Mouse (Mus musculus) liver, embryonic 11.5 days (tissue): ENCODE data around the gene Syde2. TPM values are rescaled to one million over a fixed set of nuclear protein-coding genes. Genes with fewer than 3 reads are reported as not detected.

Experiments used
- ATAC-seq: fragments of 200-750 bp; cut with Nextera tagmentation; replicated peaks from 2 replicates; pipeline ENCODE4 v1.8.0; 2017; ENCODE audit warnings: moderate number of reproducible peaks, mild to moderate bottlenecking, moderate TSS enrichment, moderate library complexity; ENCODE audit not compliant: low FRiP score
- DNase-seq: peaks from one replicate; pipeline ENCODE4 v3.0.0-alpha.2; 2017; ENCODE audit warnings: low spot score
- H3K27ac ChIP-seq: fragments of 300-500 bp; sonication (generic); 2 replicates; pipeline ENCODE4 v1.5.1; 2014; ENCODE audit warnings: mild to moderate bottlenecking, low read depth, low read length, control low read depth
- H3K27me3 ChIP-seq: fragments of 300-500 bp; sonication (generic); replicated peaks from 2 replicates; pipeline ENCODE4 v1.6.1; 2014; ENCODE audit warnings: low read length, mixed read lengths; ENCODE audit not compliant: control insufficient read depth, insufficient read depth
- H3K36me3 ChIP-seq: fragments of 300-500 bp; sonication (generic); 2 replicates; pipeline ENCODE4 v1.6.1; 2014; ENCODE audit warnings: mild to moderate bottlenecking, low read length, moderate library complexity, mixed read lengths; ENCODE audit not compliant: control insufficient read depth, insufficient read depth
- H3K4me1 ChIP-seq: fragments of 300-500 bp; sonication (generic); replicated peaks from 2 replicates; pipeline ENCODE4 v1.6.1; 2014; ENCODE audit warnings: low read length, mixed read lengths; ENCODE audit not compliant: control insufficient read depth, insufficient read depth
- H3K4me2 ChIP-seq: fragments of 300-500 bp; sonication (generic); 2 replicates; pipeline ENCODE4 v1.6.1; 2014; ENCODE audit warnings: mild to moderate bottlenecking, control low read depth, moderate library complexity
- H3K4me3 ChIP-seq: fragments of 300-500 bp; sonication (generic); 2 replicates; pipeline ENCODE4 v1.5.1; 2014; ENCODE audit warnings: low read depth, low read length, control low read depth
- H3K9ac ChIP-seq: fragments of 300-500 bp; sonication (generic); 2 replicates; pipeline ENCODE4 v1.6.1; 2014; ENCODE audit warnings: low read depth, low read length, control low read depth
- H3K9me3 ChIP-seq: fragments of 300-500 bp; sonication (generic); 2 replicates; pipeline ENCODE4 v1.6.1; 2016; ENCODE audit warnings: low read length, inconsistent platforms, mixed read lengths; ENCODE audit not compliant: control insufficient read depth
- WGBS: fragments of 180-500 bp; shearing (Covaris S2); extraction: QIAGEN DNeasy Blood & Tissue Kit; methylation state at CpG from one replicate; pipeline ENCODE4 v1.1.7; 2014; 5-methylcytosine and 5-hydroxymethylcytosine counted together
- polyA plus RNA-seq: library from polyadenylated mRNA; unstranded; fragments of >200 nt; fragmentation: Nextera tagmentation; extraction: Ambion mirVana; gene quantifications from 2 replicates; pipeline ENCODE4 v1.2.1, GENCODE M21; 2014

The Syde2 gene
- polyA plus RNA-seq, 1 experiment from 2014 or later, result 1.7 TPM

- Histone ChIP-seq H3K9me3 (no peaks in the 10 kb centered on the region), H3K4me3 (no peak overlapping the region), H3K36me3 (no peaks in the 10 kb centered on the region), H3K4me1 (0 out of 2 replicates have a peak, but pooled peaks cover 4% of the 10 kb centered on the region), H3K27ac (0 out of 2 replicates have a peak overlapping the region, but pooled peaks have one; percentile 6), H3K9ac (no peak overlapping the region), H3K4me2 (no peak overlapping the region), H3K27me3 (no peaks in the 10 kb centered on the region)
- ATAC-seq (no peak), DNase-seq (no peak)
- 90% methylated on average over 2 of the region's 2 CpGs for WGBS
Measured at GRCm38 (mm10) chr3:146028406-146028805, 40.7 kb downstream of the Syde2 start.

DNA sequence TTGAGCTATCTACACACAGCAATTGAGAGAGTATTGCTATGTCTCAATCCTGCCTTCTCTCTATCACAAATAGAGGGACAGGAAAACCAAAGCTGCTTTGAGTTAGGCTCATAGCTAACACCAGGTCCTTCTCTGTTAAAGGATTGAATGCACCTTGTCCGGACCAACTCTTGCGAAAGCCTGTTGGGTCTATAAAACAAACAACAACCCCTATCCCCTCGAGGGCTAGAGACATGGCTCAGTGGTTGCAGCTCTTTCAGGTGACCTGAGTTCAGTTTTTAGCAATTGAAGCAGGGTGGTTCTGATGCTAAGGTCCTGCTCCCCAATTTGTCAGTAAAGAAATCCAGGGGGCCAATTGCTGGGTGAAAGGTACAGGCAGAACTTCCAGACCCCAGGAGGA is 41.6 kb downstream of the Syde2 start:
- no peaks in the 10 kb centered on the region for H3K9me3 ChIP-seq
- no peak overlapping the region for H3K9ac ChIP-seq
- ATAC-seq (no peak), DNase-seq (no peak)
- 69% methylated on average over 3 of the region's 3 CpGs for WGBS
- H3K4me1 ChIP-seq, result 0 out of 2 replicates have a peak, but pooled peaks cover 4% of the 10 kb centered on the region
- no peak overlapping the region for H3K4me2 ChIP-seq
- no peak overlapping the region; the same call in 1 of the 2 replicates for H3K27ac ChIP-seq
- no peaks in the 10 kb centered on the region for H3K36me3 ChIP-seq
- H3K27me3 ChIP-seq, result no peaks in the 10 kb centered on the region
- H3K4me3 ChIP-seq, result no peak overlapping the region

DNA sequence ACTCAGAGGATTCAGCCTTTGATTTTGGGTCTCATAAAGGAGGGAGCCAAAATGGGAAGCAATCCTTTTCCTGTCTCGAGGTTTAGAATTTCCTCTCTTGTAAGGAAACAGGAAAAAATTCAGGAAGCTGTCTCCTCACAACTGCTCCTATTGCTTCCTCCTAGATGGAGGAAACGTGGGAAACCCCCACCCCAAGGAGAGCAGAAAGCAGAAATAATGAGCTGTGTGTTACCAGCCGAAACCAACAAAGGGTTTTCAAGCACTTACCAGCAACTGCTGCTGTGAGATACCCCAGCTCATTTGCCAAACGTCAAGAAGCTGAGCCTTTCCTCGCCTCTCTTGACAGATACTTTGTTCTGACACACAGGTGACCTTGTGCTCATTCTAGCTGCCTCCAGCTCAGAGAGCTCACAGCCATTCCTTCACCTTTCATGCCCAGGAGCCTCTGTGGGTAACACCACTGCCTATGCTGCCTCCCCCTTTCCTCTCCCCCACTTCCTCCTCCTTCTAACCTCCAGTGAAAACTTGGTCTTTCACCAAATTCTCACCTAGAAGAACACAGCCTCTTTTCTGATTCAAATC is 42.7 kb downstream of the Syde2 start:
- 18% methylated on average over 5 of the region's 5 CpGs for WGBS
- DNase-seq, result no peak
- Histone ChIP-seq H3K4me2 (no peak overlapping the region), H3K9me3 (no peaks in the 10 kb centered on the region), H3K4me3 (no peak overlapping the region), H3K27me3 (no peaks in the 10 kb centered on the region), H3K36me3 (no peaks in the 10 kb centered on the region), H3K9ac (no peak overlapping the region), H3K4me1 (0 out of 2 replicates have a peak, but pooled peaks cover 4% of the 10 kb centered on the region), H3K27ac (no peak overlapping the region)
- ATAC-seq, result no peak

DNA sequence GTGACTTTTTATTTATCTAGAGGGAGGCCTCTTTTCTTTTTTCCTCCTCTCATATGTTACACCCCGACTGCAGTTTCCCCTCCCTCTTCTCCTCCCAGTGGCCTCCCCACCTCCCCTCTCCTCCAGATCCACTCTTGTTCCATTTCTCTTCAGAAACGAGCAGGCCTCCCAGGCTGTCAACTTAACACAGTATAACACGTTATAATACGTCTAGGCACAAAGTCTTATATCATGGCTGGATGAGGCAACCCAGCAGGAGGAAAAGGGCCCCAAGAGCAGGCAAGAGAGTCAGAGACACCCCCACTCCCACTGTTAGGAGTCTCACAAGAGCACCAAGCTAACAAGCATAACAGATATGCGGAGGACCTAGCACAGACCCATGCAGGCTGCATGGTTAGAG is 45.3 kb downstream of the Syde2 start:
- Histone ChIP-seq H3K36me3 (no peaks in the 10 kb centered on the region), H3K27ac (no peak overlapping the region), H3K27me3 (no peaks in the 10 kb centered on the region; the same call in 1 of the 2 replicates), H3K9ac (no peak overlapping the region), H3K4me3 (no peak overlapping the region), H3K4me1 (peaks cover 4% of the 10 kb centered on the region; the same call in 1 of the 2 replicates), H3K4me2 (no peak overlapping the region), H3K9me3 (no peaks in the 10 kb centered on the region)
- 85% methylated on average over 5 of the region's 5 CpGs for WGBS
- no peak for DNase-seq
- no peak for ATAC-seq

DNA sequence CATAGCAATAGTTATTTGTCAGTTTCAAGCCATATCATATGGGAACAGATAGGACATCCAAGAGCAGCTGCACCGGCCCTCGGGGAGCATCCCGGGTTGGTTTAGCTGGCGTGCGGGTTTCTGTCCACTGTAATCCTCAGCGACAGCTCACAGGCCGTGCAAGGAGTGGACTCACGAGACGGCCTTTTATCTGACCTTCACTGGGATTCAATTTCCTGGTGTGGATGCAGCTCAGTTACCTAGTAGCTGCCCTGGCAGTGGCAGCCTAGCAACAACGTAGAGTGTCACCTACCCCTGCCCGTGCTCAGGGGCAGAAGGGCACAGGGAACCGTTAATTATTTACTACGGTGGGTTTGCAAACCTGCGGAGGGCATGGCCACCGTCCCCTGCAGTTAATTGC is 50.2 kb downstream of the Syde2 start:
- Histone ChIP-seq H3K36me3 (no peaks in the 10 kb centered on the region), H3K4me2 (peak overlapping the region; percentile 22; the same call in 1 of the 2 replicates), H3K4me1 (no peaks in the 10 kb centered on the region; the same call in 1 of the 2 replicates), H3K27me3 (no peaks in the 10 kb centered on the region; the same call in 1 of the 2 replicates), H3K9ac (no peak overlapping the region), H3K9me3 (peaks cover 3% of the 10 kb centered on the region; the same call in 1 of the 2 replicates), H3K27ac (peak overlapping the region; percentile 70; the same call in 1 of the 2 replicates), H3K4me3 (no peak overlapping the region)
- WGBS, result 55% methylated on average over 15 of the region's 15 CpGs
- no peak for DNase-seq
- peak; percentile 73 for ATAC-seq

GRCm38 (mm10) chr3:146039132-146039903 is 51.6 kb downstream of the Syde2 start:
- no peak for ATAC-seq
- Histone ChIP-seq H3K9me3 (peaks cover 3% of the 10 kb centered on the region; the same call in 1 of the 2 replicates), H3K4me1 (no peaks in the 10 kb centered on the region; the same call in 1 of the 2 replicates), H3K27me3 (no peaks in the 10 kb centered on the region; the same call in 1 of the 2 replicates), H3K4me2 (peak overlapping the region; percentile 39), H3K36me3 (no peaks in the 10 kb centered on the region), H3K9ac (no peak overlapping the region), H3K4me3 (0 out of 2 replicates have a peak overlapping the region, but pooled peaks have one; percentile 22), H3K27ac (peak overlapping the region; percentile 59; the same call in 1 of the 2 replicates)
- DNase-seq, result no peak
- WGBS, result 49% methylated on average over 12 of the region's 12 CpGs

DNA sequence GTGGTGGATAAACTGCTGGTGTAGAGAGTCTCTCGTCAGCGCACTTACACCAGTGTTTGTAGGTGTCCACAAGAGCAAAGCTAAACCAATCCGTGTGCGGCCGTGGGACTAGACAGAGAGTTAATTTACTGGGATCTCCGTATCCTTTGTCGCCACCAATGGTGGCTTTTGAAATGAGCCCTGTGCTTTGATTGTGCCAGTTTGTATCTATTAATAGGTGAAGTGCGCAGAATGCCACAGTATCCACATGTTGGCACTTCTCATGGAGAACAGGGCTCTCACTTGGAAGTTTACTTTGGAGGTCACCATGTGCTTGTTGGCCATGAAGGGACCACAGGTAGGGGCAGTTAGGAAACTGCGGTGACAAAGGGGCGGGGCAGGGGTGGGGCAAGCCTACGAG is 53.7 kb downstream of the Syde2 start:
- ATAC-seq (no peak), DNase-seq (no peak)
- no peak overlapping the region for H3K9ac ChIP-seq
- H3K4me2 ChIP-seq, result no peak overlapping the region
- WGBS, result 86% methylated on average over 11 of the region's 11 CpGs
- no peak overlapping the region for H3K27ac ChIP-seq
- H3K36me3 ChIP-seq, result no peaks in the 10 kb centered on the region
- H3K4me1 ChIP-seq, result peaks cover 6% of the 10 kb centered on the region; the same call in 1 of the 2 replicates
- H3K27me3 ChIP-seq, result no peaks in the 10 kb centered on the region; the same call in 1 of the 2 replicates
- no peak overlapping the region for H3K4me3 ChIP-seq
- H3K9me3 ChIP-seq, result peaks cover 3% of the 10 kb centered on the region; the same call in 1 of the 2 replicates

- ATAC-seq (no peak), DNase-seq (no peak)
- Histone ChIP-seq H3K9me3 (no peaks in the 10 kb centered on the region), H3K4me1 (peaks cover 10% of the 10 kb centered on the region), H3K36me3 (no peaks in the 10 kb centered on the region), H3K4me3 (no peak overlapping the region), H3K9ac (no peak overlapping the region), H3K27ac (no peak overlapping the region), H3K27me3 (no peaks in the 10 kb centered on the region), H3K4me2 (0 out of 2 replicates have a peak overlapping the region, but pooled peaks have one; percentile 12)
- WGBS, result 24% methylated on average over 11 of the region's 11 CpGs
Measured at GRCm38 (mm10) chr3:146044977-146045376, 57.3 kb downstream of the Syde2 start.
